In the genomic region with DNA sequence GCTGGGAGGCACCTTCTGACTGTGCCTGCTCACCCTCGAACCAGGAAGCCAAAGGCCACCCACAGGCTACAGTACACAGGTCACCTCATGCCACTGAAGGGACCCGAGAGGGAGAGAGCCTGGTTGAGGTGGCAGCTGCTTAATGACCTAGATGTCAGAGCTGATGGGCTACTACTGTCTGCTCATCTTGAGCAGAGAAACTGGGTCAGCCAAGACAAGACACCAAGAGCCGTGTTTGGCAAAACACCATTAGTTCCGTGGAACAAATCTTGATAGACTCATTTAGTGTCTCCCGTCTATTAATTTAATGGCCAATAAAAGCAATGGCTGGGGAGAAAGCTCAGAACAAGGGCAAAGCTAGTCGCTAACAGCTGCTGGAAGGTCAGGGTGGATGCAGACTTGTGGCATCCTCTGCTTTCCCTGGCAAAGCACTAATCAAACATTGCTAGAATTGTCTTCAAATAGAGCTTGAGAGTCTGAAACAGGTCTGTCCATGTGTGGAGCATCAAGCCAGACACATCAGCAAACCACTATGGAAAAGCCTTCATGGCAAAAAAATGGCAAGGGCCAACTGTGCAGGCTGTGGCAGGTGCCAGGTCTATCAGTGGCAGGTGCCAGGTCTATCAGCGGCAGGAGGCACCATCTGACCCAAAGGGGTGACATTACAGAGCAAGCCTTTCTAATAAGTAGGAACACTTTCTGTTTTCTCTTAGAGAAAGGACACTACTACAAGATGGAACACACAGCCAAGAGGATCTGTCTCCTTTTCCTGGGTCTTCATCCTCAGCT, we compare ENCODE assay signal across 22 mouse cellular contexts.
DNase-seq lines count a peak whose midpoint lies in the region; ATAC-seq lines count a peak whose summit lies in the region.
"Had no signal": no experiment of that assay in that cellular context is flagged by ENCODE, and none has a peak within 500 bp of the region (broad histone marks: within the 10 kb centered on the region; RNA-seq: fewer than 3 reads in every experiment).

No protein-coding gene starts in this region.

- no peak overlapping the region for H3K4me2 ChIP-seq in neural tube, embryonic 13.5 days
- H3K4me2 ChIP-seq in neural tube, embryonic 15.5 days, result no peak overlapping the region
- no peak overlapping the region for H3K4me2 ChIP-seq in kidney, embryonic 15.5 days
- H3K4me2 ChIP-seq in intestine, embryonic 16.5 days (ENCODE audit: low read depth, low read length), result no peak overlapping the region
- H3K4me2 ChIP-seq: embryonic facial prominence, embryonic 12.5 days; heart, embryonic 12.5 days; liver, embryonic 15.5 days; midbrain, embryonic 12.5 days had no signal

- no peaks in the 10 kb centered on the region for H3K9me3 ChIP-seq in neural tube, embryonic 13.5 days
- no peaks in the 10 kb centered on the region for H3K9me3 ChIP-seq in neural tube, embryonic 15.5 days (replicated peaks)
- no peaks in the 10 kb centered on the region for H3K9me3 ChIP-seq in kidney, embryonic 15.5 days (replicated peaks)
- H3K9me3 ChIP-seq in intestine, embryonic 16.5 days (ENCODE audit: control insufficient read depth, low read length), result no peaks in the 10 kb centered on the region
- H3K9me3 ChIP-seq: embryonic facial prominence, embryonic 12.5 days; G1E; heart, embryonic 12.5 days; limb, embryonic 10.5 days; liver, embryonic 15.5 days; midbrain, embryonic 12.5 days had no signal

- H3K9ac ChIP-seq in neural tube, embryonic 13.5 days, result no peak overlapping the region
- H3K9ac ChIP-seq in neural tube, embryonic 15.5 days (replicated peaks), result no peak overlapping the region
- no peak overlapping the region for H3K9ac ChIP-seq in kidney, embryonic 15.5 days
- no peak overlapping the region for H3K9ac ChIP-seq in intestine, embryonic 16.5 days (ENCODE audit: low read depth, low read length)
- H3K9ac ChIP-seq: embryonic facial prominence, embryonic 12.5 days; heart, embryonic 12.5 days; liver, embryonic 15.5 days; midbrain, embryonic 12.5 days had no signal

- no peak overlapping the region for H3K4me3 ChIP-seq in neural tube, embryonic 13.5 days
- no peak overlapping the region for H3K4me3 ChIP-seq in neural tube, embryonic 15.5 days (replicated peaks)
- no peak overlapping the region for H3K4me3 ChIP-seq in kidney, embryonic 15.5 days (replicated peaks)
- no peak overlapping the region for H3K4me3 ChIP-seq in intestine, embryonic 16.5 days (ENCODE audit: low read length)
- H3K4me3 ChIP-seq: embryonic facial prominence, embryonic 12.5 days; heart, embryonic 12.5 days; limb, embryonic 10.5 days; liver, embryonic 15.5 days; midbrain, embryonic 12.5 days had no signal

- WGBS in neural tube, embryonic 13.5 days, result 66% methylated on average over 7 of the region's 7 CpGs
- 58% methylated on average over 7 of the region's 7 CpGs for WGBS in neural tube, embryonic 15.5 days
- 42% methylated on average over 7 of the region's 7 CpGs for WGBS in kidney, embryonic 15.5 days
- WGBS in intestine, embryonic 16.5 days, result 67% methylated on average over 7 of the region's 7 CpGs

- H3K4me1 ChIP-seq in neural tube, embryonic 13.5 days (replicated peaks), result peaks cover 4% of the 10 kb centered on the region; the same call in 1 of the 2 replicates
- peaks cover 10% of the 10 kb centered on the region; the same call in 1 of the 2 replicates for H3K4me1 ChIP-seq in neural tube, embryonic 15.5 days
- no peaks in the 10 kb centered on the region for H3K4me1 ChIP-seq in kidney, embryonic 15.5 days
- no peaks in the 10 kb centered on the region for H3K4me1 ChIP-seq in intestine, embryonic 16.5 days (ENCODE audit: control insufficient read depth, insufficient read depth, low read length)
- H3K4me1 ChIP-seq: limb, embryonic 10.5 days; liver, embryonic 15.5 days; midbrain, embryonic 12.5 days had no signal

- 0 out of 2 replicates have a peak, but pooled peaks have one; percentile 5 for ATAC-seq in neural tube, embryonic 13.5 days (ENCODE audit: low read depth)
- ATAC-seq in neural tube, embryonic 15.5 days (ENCODE audit: low FRiP score), result no peak; the same call in 1 of the 2 replicates
- ATAC-seq in kidney, embryonic 15.5 days (replicated peaks; ENCODE audit: low FRiP score), result no peak
- ATAC-seq in intestine, embryonic 16.5 days, result no peak
- ATAC-seq: Patski had no signal

- peak; percentile 8 for DNase-seq in cerebellum, adult 8-10 months
- DNase-seq in retina, embryonic 14.5 days (ENCODE audit: low spot score), result peak; percentile 24
- no peak for DNase-seq in embryo, embryonic 9.5 days (ENCODE audit: extremely low spot score)
- DNase-seq: adrenal gland, adult 2 months; B cell, adult 2 months; gastrocnemius, postnatal 25 days; heart, adult 18-20 months; heart, postnatal 10 days; kidney, adult 11 months; kidney, postnatal 10 days; liver had no signal

- H3K27me3 ChIP-seq in neural tube, embryonic 13.5 days, result no peaks in the 10 kb centered on the region
- H3K27me3 ChIP-seq in neural tube, embryonic 15.5 days (replicated peaks), result no peaks in the 10 kb centered on the region
- H3K27me3 ChIP-seq in kidney, embryonic 15.5 days, result no peaks in the 10 kb centered on the region
- H3K27me3 ChIP-seq in intestine, embryonic 16.5 days (replicated peaks; ENCODE audit: control insufficient read depth, insufficient read depth, low read length), result no peaks in the 10 kb centered on the region
- H3K27me3 ChIP-seq: embryonic facial prominence, embryonic 12.5 days; heart, embryonic 12.5 days; liver, embryonic 15.5 days; midbrain, embryonic 12.5 days; Patski had no signal

- H3K27ac ChIP-seq in neural tube, embryonic 13.5 days (replicated peaks), result no peak overlapping the region
- no peak overlapping the region for H3K27ac ChIP-seq in neural tube, embryonic 15.5 days (replicated peaks)
- no peak overlapping the region for H3K27ac ChIP-seq in kidney, embryonic 15.5 days
- H3K27ac ChIP-seq in intestine, embryonic 16.5 days (ENCODE audit: low read length), result no peak overlapping the region
- H3K27ac ChIP-seq: embryonic facial prominence, embryonic 12.5 days; limb, embryonic 10.5 days; liver, embryonic 15.5 days; midbrain, embryonic 12.5 days had no signal

- no peaks in the 10 kb centered on the region for H3K36me3 ChIP-seq in neural tube, embryonic 13.5 days
- H3K36me3 ChIP-seq in neural tube, embryonic 15.5 days, result no peaks in the 10 kb centered on the region
- peaks cover 71% of the 10 kb centered on the region for H3K36me3 ChIP-seq in kidney, embryonic 15.5 days
- H3K36me3 ChIP-seq in intestine, embryonic 16.5 days (ENCODE audit: control insufficient read depth, insufficient read depth, low read length), result no peaks in the 10 kb centered on the region
- H3K36me3 ChIP-seq: G1E; heart, embryonic 12.5 days; midbrain, embryonic 12.5 days had no signal
